ENCODE assay signal across 8 mouse cellular contexts in genomic region chr17:29437535-29438324, GRCm38 (mm10). TPM values are rescaled to one million over a fixed set of nuclear protein-coding genes. Genes with fewer than 3 reads are reported as not detected.
A peak's percentile ranks its signal among the peaks of the same experiment; 100 is the strongest.
DNase-seq lines count a peak whose midpoint lies in the region; ATAC-seq and TF ChIP-seq lines count a peak whose summit lies in the region.

No protein-coding gene starts in this region.

- peak overlapping the region; percentile 93 for H3K27ac ChIP-seq in heart, embryonic 15.5 days
- peak overlapping the region; percentile 81 for H3K27ac ChIP-seq in MEL (ENCODE audit: control insufficient read depth, low read depth, low read length)
- peak overlapping the region; percentile 95 for H3K27ac ChIP-seq in hindbrain, embryonic 11.5 days (ENCODE audit: low read depth, low read length)
- peak overlapping the region; percentile 90 for H3K27ac ChIP-seq in midbrain, embryonic 13.5 days

- peak overlapping the region; percentile 54 for H3K9ac ChIP-seq in heart, embryonic 15.5 days
- H3K9ac ChIP-seq in MEL (ENCODE audit: control insufficient read depth, low read depth, low read length, poor library complexity, severe bottlenecking): peak overlapping the region; percentile 78
- peak overlapping the region; percentile 49; the same call in 1 of the 2 replicates for H3K9ac ChIP-seq in hindbrain, embryonic 11.5 days (ENCODE audit: low read depth, low read length)
- peak overlapping the region; percentile 52 for H3K9ac ChIP-seq in midbrain, embryonic 13.5 days (replicated peaks)

- H3K9me3 ChIP-seq in heart, embryonic 15.5 days (replicated peaks): no peaks in the 10 kb centered on the region
- no peaks in the 10 kb centered on the region for H3K9me3 ChIP-seq in MEL (replicated peaks; ENCODE audit: insufficient read depth, low read length)
- no peaks in the 10 kb centered on the region for H3K9me3 ChIP-seq in hindbrain, embryonic 11.5 days (ENCODE audit: control insufficient read depth, low read length)
- no peaks in the 10 kb centered on the region for H3K9me3 ChIP-seq in midbrain, embryonic 13.5 days

- no peak for ATAC-seq in heart, embryonic 15.5 days (replicated peaks; ENCODE audit: insufficient number of reproducible peaks, insufficient read depth, low FRiP score, low read depth)
- no peak for ATAC-seq in hindbrain, embryonic 11.5 days (ENCODE audit: low FRiP score)
- no peak for ATAC-seq in midbrain, embryonic 13.5 days

- H3K79me2 ChIP-seq in MEL (ENCODE audit: control insufficient read depth, insufficient read depth, low read length, poor library complexity): no peaks in the 10 kb centered on the region

- no peak for TF ChIP-seq EP300 in MEL (IDR thresholded peaks at IDR 0.05; ENCODE audit: low read depth in 1 of 2, low read length in 2 of 2)

- DNase-seq in heart, adult 9 months (ENCODE audit: low spot score in 2 of 2): no peak
- DNase-seq in MEL (ENCODE audit: low read depth, low spot score): peak; percentile 52
- DNase-seq in hindbrain, embryonic 11.5 days (ENCODE audit: low spot score): no peak
- no peak for DNase-seq in urinary bladder, postnatal 25 days (ENCODE audit: low spot score)
- DNase-seq in urinary bladder, adult 18-20 months (ENCODE audit: low spot score in 2 of 2): no peak
- DNase-seq in right cerebral cortex, adult 2 months (ENCODE audit: low spot score in 2 of 2): no peak

- TF ChIP-seq RAD21 in MEL (IDR thresholded peaks at IDR 0.05; ENCODE audit: low read depth, low read length): no peak

- no peak for TF ChIP-seq POLR2A in MEL (IDR thresholded peaks at IDR 0.05; ENCODE audit: control insufficient read depth in 1 of 2, insufficient read depth in 1 of 2, low read depth in 1 of 2, low read length in 2 of 2, poor library complexity in 1 of 2)

- no peaks in the 10 kb centered on the region for H3K36me3 ChIP-seq in heart, embryonic 15.5 days
- H3K36me3 ChIP-seq in MEL (ENCODE audit: control insufficient read depth in 1 of 2, insufficient read depth in 2 of 2, low read length in 2 of 2): peaks cover 0 to 47% of the 10 kb centered on the region in 2 experiments; a peak in 2 of 4 replicates
- no peaks in the 10 kb centered on the region for H3K36me3 ChIP-seq in hindbrain, embryonic 11.5 days (ENCODE audit: control insufficient read depth, insufficient read depth, low read length)
- H3K36me3 ChIP-seq in midbrain, embryonic 13.5 days: no peaks in the 10 kb centered on the region

- 38% methylated on average over 16 of the region's 16 CpGs for WGBS in heart, embryonic 15.5 days
- 39% methylated on average over 16 of the region's 16 CpGs for WGBS in hindbrain, embryonic 11.5 days
- 40% methylated on average over 16 of the region's 16 CpGs for WGBS in midbrain, embryonic 13.5 days

- no peaks in the 10 kb centered on the region for H3K27me3 ChIP-seq in heart, embryonic 15.5 days
- no peaks in the 10 kb centered on the region for H3K27me3 ChIP-seq in MEL (ENCODE audit: control insufficient read depth in 1 of 2, insufficient read depth in 2 of 2, low read length in 2 of 2)
- H3K27me3 ChIP-seq in hindbrain, embryonic 11.5 days (ENCODE audit: control insufficient read depth, insufficient read depth, low read length): no peaks in the 10 kb centered on the region
- H3K27me3 ChIP-seq in midbrain, embryonic 13.5 days: no peaks in the 10 kb centered on the region

- peak overlapping the region; percentile 83 for H3K4me2 ChIP-seq in heart, embryonic 15.5 days
- H3K4me2 ChIP-seq in hindbrain, embryonic 11.5 days (replicated peaks; ENCODE audit: low read depth, low read length): peak overlapping the region; percentile 56
- H3K4me2 ChIP-seq in midbrain, embryonic 13.5 days (replicated peaks): peak overlapping the region; percentile 59

- TF ChIP-seq CTCF in MEL (IDR thresholded peaks at IDR 0.05 in 2 of 3, conservative IDR thresholded peaks at IDR 0.05 in 1 of 3; ENCODE audit: control insufficient read depth in 1 of 3, insufficient read depth in 1 of 3, low read depth in 2 of 3, low read length in 3 of 3, poor library complexity in 1 of 3, severe bottlenecking in 1 of 3): no peak

- H3K4me3 ChIP-seq in heart, embryonic 15.5 days: peak overlapping the region; percentile 52
- H3K4me3 ChIP-seq in MEL (ENCODE audit: control insufficient read depth in 1 of 2, insufficient read depth in 1 of 2, low read depth in 2 of 2, low read length in 2 of 2): peak overlapping the region; percentile 67 to 74
- peak overlapping the region; percentile 28 for H3K4me3 ChIP-seq in hindbrain, embryonic 11.5 days (ENCODE audit: low read depth, low read length)
- H3K4me3 ChIP-seq in midbrain, embryonic 13.5 days (replicated peaks): peak overlapping the region; percentile 35

- H3K4me1 ChIP-seq in heart, embryonic 15.5 days (replicated peaks): peaks cover 82% of the 10 kb centered on the region
- H3K4me1 ChIP-seq in MEL (ENCODE audit: control insufficient read depth in 1 of 2, insufficient read depth in 2 of 2, low read length in 2 of 2): peaks cover 19 to 56% of the 10 kb centered on the region in 2 experiments
- H3K4me1 ChIP-seq in hindbrain, embryonic 11.5 days (replicated peaks; ENCODE audit: control insufficient read depth, insufficient read depth, low read length): peaks cover 3% of the 10 kb centered on the region; the same call in 1 of the 2 replicates
- H3K4me1 ChIP-seq in midbrain, embryonic 13.5 days (replicated peaks): peaks cover 32% of the 10 kb centered on the region

TF ChIP-seq in MEL, 35 proteins besides CTCF, POLR2A, EP300 and RAD21:
- TF ChIP-seq MAX (IDR thresholded peaks at IDR 0.05; ENCODE audit: low read length): peak; percentile 9; the same call in 1 of the 2 replicates
- no peak for TF ChIP-seq MYC (IDR thresholded peaks at IDR 0.05; ENCODE audit: low read depth, low read length)
- no peak for TF ChIP-seq KAT2A (conservative IDR thresholded peaks at IDR 0.05; ENCODE audit: low read depth, low read length)
- TF ChIP-seq SMC3 (IDR thresholded peaks at IDR 0.05; ENCODE audit: low read depth, low read length): no peak
- no peak for TF ChIP-seq NRF1 (IDR thresholded peaks at IDR 0.05; ENCODE audit: insufficient read depth, low read depth, low read length, poor library complexity, severe bottlenecking)
- no peak for TF ChIP-seq HCFC1 (IDR thresholded peaks at IDR 0.05; ENCODE audit: low read depth, low read length)
- no peak for TF ChIP-seq ZC3H11A (IDR thresholded peaks at IDR 0.05; ENCODE audit: low read depth, low read length)
- TF ChIP-seq BHLHE40 (IDR thresholded peaks at IDR 0.05; ENCODE audit: borderline replicate concordance, low read depth, low read length): no peak
- no peak for TF ChIP-seq MYB (IDR thresholded peaks at IDR 0.05; ENCODE audit: low read depth, low read length)
- no peak for TF ChIP-seq NELFE (IDR thresholded peaks at IDR 0.05; ENCODE audit: low read depth, low read length)
- 0 out of 2 replicates have a peak, but pooled peaks have one; percentile 3 for TF ChIP-seq MAZ (IDR thresholded peaks at IDR 0.05; ENCODE audit: low read depth, low read length)
- TF ChIP-seq USF1 (IDR thresholded peaks at IDR 0.05; ENCODE audit: low read depth, low read length): no peak
- TF ChIP-seq MEF2A (IDR thresholded peaks at IDR 0.05; ENCODE audit: extremely low read depth, insufficient replicate concordance, low read depth, low read length, poor library complexity, severe bottlenecking): no peak
- no peak for TF ChIP-seq POLR2AphosphoS2 (IDR thresholded peaks at IDR 0.05; ENCODE audit: low read length)
- no peak for TF ChIP-seq SIN3A (IDR thresholded peaks at IDR 0.05; ENCODE audit: low read length)
- TF ChIP-seq UBTF (IDR thresholded peaks at IDR 0.05; ENCODE audit: borderline replicate concordance, insufficient read depth, low read depth, low read length): no peak
- TF ChIP-seq POLR2AphosphoS5 (IDR thresholded peaks at IDR 0.05; ENCODE audit: borderline replicate concordance, low read depth, low read length): no peak
- TF ChIP-seq USF2 (IDR thresholded peaks at IDR 0.05; ENCODE audit: borderline replicate concordance in 1 of 2, insufficient read depth in 1 of 2, low read depth in 1 of 2, low read length in 2 of 2): no peak
- TF ChIP-seq E2F4 (IDR thresholded peaks at IDR 0.05; ENCODE audit: borderline replicate concordance, low read depth, low read length): no peak
- no peak for TF ChIP-seq TAL1 (IDR thresholded peaks at IDR 0.05; ENCODE audit: low read length)
- TF ChIP-seq GABPA (IDR thresholded peaks at IDR 0.05; ENCODE audit: low read depth, low read length): no peak
- peak; percentile 10; the same call in 1 of the 2 replicates for TF ChIP-seq RCOR1 (IDR thresholded peaks at IDR 0.05; ENCODE audit: low read depth, low read length)
- TF ChIP-seq TBP (IDR thresholded peaks at IDR 0.05; ENCODE audit: low read depth, low read length): no peak
- TF ChIP-seq TCF12 (IDR thresholded peaks at IDR 0.05; ENCODE audit: low read depth, low read length): peak; percentile 30; the same call in 1 of the 2 replicates
- no peak for TF ChIP-seq CHD2 (IDR thresholded peaks at IDR 0.05; ENCODE audit: low read length)
- no peak; the same call in 1 of the 2 replicates for TF ChIP-seq ETS1 (IDR thresholded peaks at IDR 0.05; ENCODE audit: low read depth, low read length)
- TF ChIP-seq ZNF384 (IDR thresholded peaks at IDR 0.05; ENCODE audit: low read depth, low read length): peak; percentile 58
- TF ChIP-seq JUND (IDR thresholded peaks at IDR 0.05; ENCODE audit: low read depth, low read length): no peak
- TF ChIP-seq MXI1 (IDR thresholded peaks at IDR 0.05; ENCODE audit: low read depth, low read length): 0 out of 2 replicates have a peak, but pooled peaks have one; percentile 11
- TF ChIP-seq MAFK (IDR thresholded peaks at IDR 0.05; ENCODE audit: borderline replicate concordance, low read depth, low read length): no peak
- TF ChIP-seq GATA1 (IDR thresholded peaks at IDR 0.05; ENCODE audit: low read depth, low read length): no peak
- TF ChIP-seq ZMIZ1 (IDR thresholded peaks at IDR 0.05; ENCODE audit: low read depth, low read length): no peak
- TF ChIP-seq CHD1 (IDR thresholded peaks at IDR 0.05; ENCODE audit: low read depth, low read length): 0 out of 2 replicates have a peak, but pooled peaks have one; percentile 33
- TF ChIP-seq ELF1 (IDR thresholded peaks at IDR 0.05; ENCODE audit: low read depth, low read length): no peak
- TF ChIP-seq ZKSCAN1 (IDR thresholded peaks at IDR 0.05; ENCODE audit: low read depth, low read length): no peak

RNA-seq across cellular contexts. Expression of gene Pim1, which starts 52.8 kb away (rescaled TPM):
- 17.9 and 18.2 TPM in 2 replicates for polyA plus RNA-seq in heart, embryonic 15.5 days (2015; fragmentation: Nextera tagmentation; extraction: Ambion mirVana)
- 27.8 and 30.6 TPM in 2 replicates for total RNA-seq in MEL (2012; rRNA removed)
- polyA plus RNA-seq in MEL (2012; ENCODE audit: insufficient read depth in 1 of 2, insufficient read length in 2 of 2, low read depth in 1 of 2, low replicate concordance in 2 of 2, missing spikeins in 1 of 2): 10 to 100 TPM in 1 of 2 experiments, not detected in 1; 52.1 TPM
- 16.8 and 18.1 TPM in 2 replicates for polyA plus RNA-seq in hindbrain, embryonic 11.5 days (2014; fragmentation: Nextera tagmentation; extraction: Ambion mirVana)
- 13.4 and 15.4 TPM in 2 replicates for polyA plus RNA-seq in midbrain, embryonic 13.5 days (2015; fragmentation: Nextera tagmentation; extraction: Ambion mirVana)
